Mouse (Mus musculus) intestine, embryonic 14.5 days (tissue): ENCODE data around the gene Gata2. TPM values are rescaled to one million over a fixed set of nuclear protein-coding genes. Genes with fewer than 3 reads are reported as not detected.

Source experiments
- ATAC-seq: fragments of 200-750 bp; cut with Nextera tagmentation; replicated peaks from 2 replicates; pipeline ENCODE4 v1.8.0; 2017; ENCODE audit warnings: low read depth, moderate number of reproducible peaks, moderate TSS enrichment, moderate library complexity; ENCODE audit not compliant: low FRiP score, low TSS enrichment
- DNase-seq: peaks from one replicate; pipeline ENCODE4 v3.0.0-alpha.2; 2018; ENCODE audit warnings: low spot score
- H3K27ac ChIP-seq: fragments of 300-500 bp; sonication (generic); 2 replicates; pipeline ENCODE4 v1.5.1; 2014; ENCODE audit warnings: low read depth, mild to moderate bottlenecking, control low read depth
- H3K27me3 ChIP-seq: fragments of 300-500 bp; sonication (generic); replicated peaks from 2 replicates; pipeline ENCODE4 v1.6.1; 2014; ENCODE audit warnings: low read length, control low read depth; ENCODE audit not compliant: control insufficient read depth, insufficient read depth
- H3K36me3 ChIP-seq: fragments of 300-500 bp; sonication (generic); 2 replicates; pipeline ENCODE4 v1.6.1; 2014; ENCODE audit warnings: low read length, control low read depth; ENCODE audit not compliant: control insufficient read depth, insufficient read depth
- H3K4me1 ChIP-seq: fragments of 300-500 bp; sonication (generic); replicated peaks from 2 replicates; pipeline ENCODE4 v1.6.1; 2014; ENCODE audit warnings: low read length, control low read depth, mixed read lengths; ENCODE audit not compliant: control insufficient read depth, insufficient read depth
- H3K4me2 ChIP-seq: fragments of 300-500 bp; sonication (generic); 2 replicates; pipeline ENCODE4 v1.6.1; 2014; ENCODE audit warnings: low read length
- H3K4me3 ChIP-seq: fragments of 300-500 bp; sonication (generic); 2 replicates; pipeline ENCODE4 v1.5.1; 2014; ENCODE audit warnings: low read depth, low read length, control low read depth, mixed read lengths
- H3K9ac ChIP-seq: fragments of 300-500 bp; sonication (generic); 2 replicates; pipeline ENCODE4 v1.6.1; 2014; ENCODE audit warnings: mild to moderate bottlenecking, low read length
- H3K9me3 ChIP-seq: fragments of 300-500 bp; sonication (generic); 2 replicates; pipeline ENCODE4 v1.6.1; 2016; ENCODE audit warnings: low read length, control low read depth; ENCODE audit not compliant: control insufficient read depth
- WGBS: fragments of 180-500 bp; shearing (Covaris S2); extraction: QIAGEN DNeasy Blood & Tissue Kit; methylation state at CpG from one replicate; pipeline ENCODE4 v1.1.7; 2014; 5-methylcytosine and 5-hydroxymethylcytosine counted together
- polyA plus RNA-seq: library from polyadenylated mRNA; unstranded; fragments of >200 nt; fragmentation: Nextera tagmentation; extraction: Ambion mirVana; gene quantifications from 2 replicates; pipeline ENCODE4 v1.2.1, GENCODE M21; 2014

Gata2 gene
- polyA plus RNA-seq, 1 experiment from 2014 or later = 4.7 TPM

DNA sequence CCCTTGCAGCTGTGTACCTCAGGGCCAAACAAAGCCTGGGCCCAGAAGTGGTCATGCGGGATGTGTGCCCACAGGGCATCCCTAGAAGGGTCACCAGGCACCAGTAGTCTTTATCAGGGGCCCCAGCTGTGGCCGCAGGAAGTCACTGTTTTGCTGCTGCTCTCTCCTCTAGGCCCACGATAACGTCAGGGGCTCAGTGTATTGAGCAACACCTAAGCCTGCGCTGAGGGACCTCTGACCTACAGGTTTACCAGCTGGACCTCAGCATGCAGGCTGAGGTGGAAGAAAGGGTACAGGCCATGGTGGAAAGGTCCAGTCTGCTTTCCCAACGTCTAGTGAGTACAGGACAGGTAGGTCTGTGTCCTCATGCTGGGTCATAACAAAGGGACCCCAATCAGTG lies 60.4 kb downstream of the Gata2 start:
- WGBS = 70% methylated on average over 6 of the region's 6 CpGs
- Histone ChIP-seq H3K4me2 (no peak overlapping the region), H3K27ac (no peak overlapping the region), H3K9me3 (no peaks in the 10 kb centered on the region), H3K4me3 (no peak overlapping the region), H3K36me3 (peaks cover 3% of the 10 kb centered on the region; the same call in 1 of the 2 replicates), H3K4me1 (no peaks in the 10 kb centered on the region), H3K27me3 (no peaks in the 10 kb centered on the region), H3K9ac (no peak overlapping the region)
- ATAC-seq (no peak), DNase-seq (no peak)

DNA sequence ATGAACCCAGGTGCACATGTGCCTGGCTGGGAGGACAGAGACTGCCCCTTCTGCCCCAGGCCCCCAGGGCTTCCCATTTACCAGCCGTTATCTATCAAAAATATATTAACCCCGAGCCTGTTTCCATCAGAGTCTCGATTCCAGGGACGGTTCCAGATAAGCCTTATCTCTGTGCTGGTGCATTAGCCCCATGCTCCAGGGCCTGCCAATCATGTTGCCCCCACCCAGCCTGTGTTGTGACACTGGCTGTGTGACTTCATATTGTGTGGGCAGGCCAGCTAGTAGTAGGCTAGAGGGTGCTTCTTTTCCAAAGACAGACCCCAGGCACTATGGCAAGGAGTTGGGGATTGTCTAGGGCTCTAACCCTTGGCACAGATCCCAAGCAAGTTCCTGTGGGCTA lies 61.7 kb downstream of the Gata2 start:
- 60% methylated on average over 4 of the region's 4 CpGs for WGBS
- H3K9ac ChIP-seq = no peak overlapping the region
- no peak overlapping the region for H3K4me3 ChIP-seq
- ATAC-seq = no peak
- H3K36me3 ChIP-seq = peaks cover 3% of the 10 kb centered on the region; the same call in 1 of the 2 replicates
- no peaks in the 10 kb centered on the region for H3K9me3 ChIP-seq
- H3K4me2 ChIP-seq = no peak overlapping the region
- no peaks in the 10 kb centered on the region for H3K27me3 ChIP-seq
- no peaks in the 10 kb centered on the region for H3K4me1 ChIP-seq
- H3K27ac ChIP-seq = no peak overlapping the region
- no peak for DNase-seq

Other genes with a start within 250 kb of the Gata2 start
- 18.5 and 21.1 TPM in 2 replicates for gene H1fx, start 212.3 kb upstream of the Gata2 start, polyA plus RNA-seq
- gene Rab7, start 148.6 kb upstream of the Gata2 start, polyA plus RNA-seq = 259 and 277 TPM in 2 replicates
- gene Rpn1, start 109.4 kb upstream of the Gata2 start, polyA plus RNA-seq = 384 and 386 TPM in 2 replicates
- not detected in 2 replicates for gene Dnajb8, start 28.4 kb downstream of the Gata2 start, polyA plus RNA-seq